Mouse (Mus musculus): Measurements from ENCODE around the gene Tmprss4. TPM values are rescaled to one million over a fixed set of nuclear protein-coding genes. Genes with fewer than 3 reads are reported as not detected.

The Tmprss4 gene
- total RNA-seq (2014; fragmentation: Nextera tagmentation) = not detected in 2 replicates
- not detected in 2 replicates for total RNA-seq (2017)

- ATAC-seq (replicated peaks; ENCODE audit: low FRiP score, low TSS enrichment, poor library complexity, severe bottlenecking) = no peak
Observed at GRCm38 (mm10) chr9:45203797-45204410, at the start of gene Tmprss4. Tmprss4 (minus strand) TSS chr9:45204092.

GRCm38 (mm10) chr9:45252395-45252794, 48.5 kb upstream of the Tmprss4 start:
- ATAC-seq (replicated peaks; ENCODE audit: low FRiP score, low TSS enrichment, poor library complexity, severe bottlenecking) = no peak

GRCm38 (mm10) chr9:45251990-45252389, 48.1 kb upstream of the Tmprss4 start:
- ATAC-seq (replicated peaks; ENCODE audit: low FRiP score, low TSS enrichment, poor library complexity, severe bottlenecking) = no peak

GRCm38 (mm10) chr9:45251281-45251680, 47.4 kb upstream of the Tmprss4 start:
- ATAC-seq (replicated peaks; ENCODE audit: low FRiP score, low TSS enrichment, poor library complexity, severe bottlenecking) = no peak

- no peak for ATAC-seq (replicated peaks; ENCODE audit: low FRiP score, low TSS enrichment, poor library complexity, severe bottlenecking)
Observed at GRCm38 (mm10) chr9:45250306-45250705, 46.4 kb upstream of the Tmprss4 start.

- ATAC-seq (replicated peaks; ENCODE audit: low FRiP score, low TSS enrichment, poor library complexity, severe bottlenecking) = no peak
Observed at GRCm38 (mm10) chr9:45247536-45247935, 43.6 kb upstream of the Tmprss4 start.

GRCm38 (mm10) chr9:45246060-45246459, 42.2 kb upstream of the Tmprss4 start:
- no peak for ATAC-seq (replicated peaks; ENCODE audit: low FRiP score, low TSS enrichment, poor library complexity, severe bottlenecking)

GRCm38 (mm10) chr9:45245432-45245831, 41.5 kb upstream of the Tmprss4 start:
- ATAC-seq (replicated peaks; ENCODE audit: low FRiP score, low TSS enrichment, poor library complexity, severe bottlenecking) = no peak

- ATAC-seq (replicated peaks; ENCODE audit: low FRiP score, low TSS enrichment, poor library complexity, severe bottlenecking) = no peak
Observed at GRCm38 (mm10) chr9:45241397-45241796, 37.5 kb upstream of the Tmprss4 start.

- no peak for ATAC-seq (replicated peaks; ENCODE audit: low FRiP score, low TSS enrichment, poor library complexity, severe bottlenecking)
Observed at GRCm38 (mm10) chr9:45236744-45237143, 32.9 kb upstream of the Tmprss4 start.

GRCm38 (mm10) chr9:45235668-45236227, 31.9 kb upstream of the Tmprss4 start:
- no peak for ATAC-seq (replicated peaks; ENCODE audit: low FRiP score, low TSS enrichment, poor library complexity, severe bottlenecking)

- ATAC-seq (replicated peaks; ENCODE audit: low FRiP score, low TSS enrichment, poor library complexity, severe bottlenecking) = no peak
Observed at GRCm38 (mm10) chr9:45229359-45229758, 25.5 kb upstream of the Tmprss4 start.

- ATAC-seq (replicated peaks; ENCODE audit: low FRiP score, low TSS enrichment, poor library complexity, severe bottlenecking) = peak; percentile 67; the same call in 1 of the 2 replicates
Observed at GRCm38 (mm10) chr9:45221567-45221966, 17.7 kb upstream of the Tmprss4 start.

GRCm38 (mm10) chr9:45219644-45220043, 15.8 kb upstream of the Tmprss4 start:
- peak; percentile 59 for ATAC-seq (replicated peaks; ENCODE audit: low FRiP score, low TSS enrichment, poor library complexity, severe bottlenecking)

GRCm38 (mm10) chr9:45215526-45216179, 11.8 kb upstream of the Tmprss4 start:
- ATAC-seq (replicated peaks; ENCODE audit: low FRiP score, low TSS enrichment, poor library complexity, severe bottlenecking) = no peak

GRCm38 (mm10) chr9:45212001-45212400, 8.1 kb upstream of the Tmprss4 start:
- ATAC-seq (replicated peaks; ENCODE audit: low FRiP score, low TSS enrichment, poor library complexity, severe bottlenecking) = no peak

GRCm38 (mm10) chr9:45207015-45207743, 3.3 kb upstream of the Tmprss4 start:
- ATAC-seq (replicated peaks; ENCODE audit: low FRiP score, low TSS enrichment, poor library complexity, severe bottlenecking) = no peak

GRCm38 (mm10) chr9:45206121-45206520, 2.2 kb upstream of the Tmprss4 start:
- ATAC-seq (replicated peaks; ENCODE audit: low FRiP score, low TSS enrichment, poor library complexity, severe bottlenecking) = no peak

GRCm38 (mm10) chr9:45205143-45205542, 1.3 kb upstream of the Tmprss4 start:
- no peak for ATAC-seq (replicated peaks; ENCODE audit: low FRiP score, low TSS enrichment, poor library complexity, severe bottlenecking)

Measured in megakaryocyte-erythroid progenitor cell, adult 5-6 weeks (primary cell).